Mouse (Mus musculus) bone marrow, adult 2 months (tissue): ENCODE results near the gene Nudt19.

Experiments used
- CTCF ChIP-seq: fragments of 200-500 bp; IDR thresholded peaks from 2 replicates; pipeline ENCODE4 v1.5.1; 2011; ENCODE audit warnings: low read length, control low read depth; ENCODE audit not compliant: control insufficient read depth, insufficient read depth
- POLR2A ChIP-seq: fragments of 200-500 bp; IDR thresholded peaks from 2 replicates; pipeline ENCODE4 v1.6.1; 2011; ENCODE audit warnings: low read depth, mild to moderate bottlenecking, control low read depth, low read length, borderline replicate concordance; ENCODE audit not compliant: control insufficient read depth

DNA sequence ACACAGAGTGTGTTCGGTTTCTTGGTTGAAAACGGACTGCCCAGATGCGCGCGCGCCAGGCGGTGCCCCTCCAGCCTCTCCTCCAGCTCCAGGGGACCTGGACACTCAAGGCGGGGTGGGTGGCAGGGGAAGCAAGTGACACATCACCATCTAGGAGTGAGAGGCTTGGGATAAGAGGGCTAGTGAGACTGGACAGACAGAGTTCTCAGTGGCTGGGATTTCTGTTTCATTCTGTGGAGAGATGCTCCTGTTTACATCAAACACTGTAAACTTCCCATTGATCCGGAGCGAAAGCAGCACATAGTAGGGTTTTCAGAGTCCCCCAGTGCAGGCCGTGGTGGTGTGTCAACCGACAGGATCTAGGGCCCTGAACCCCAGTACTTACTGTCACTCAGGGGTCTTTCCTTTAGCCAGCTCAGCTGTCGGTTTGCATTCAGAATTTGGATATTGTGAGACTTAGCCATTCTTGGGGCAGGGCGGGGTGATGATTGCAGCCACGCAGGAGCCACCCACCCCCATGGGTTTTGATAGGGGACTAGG is 30.9 kb upstream of the Nudt19 start:
- no peak for TF ChIP-seq CTCF
- TF ChIP-seq POLR2A: no peak
